Mouse (Mus musculus) forebrain, embryonic 12.5 days (tissue): ENCODE measurements around the gene M1ap. TPM values are rescaled to one million over a fixed set of nuclear protein-coding genes. Genes with fewer than 3 reads are reported as not detected.

Experiments
- ATAC-seq: fragments of 200-750 bp; cut with Nextera tagmentation; 2 replicates; pipeline ENCODE4 v1.8.0; 2017; ENCODE audit warnings: moderate TSS enrichment; ENCODE audit not compliant: low FRiP score
- H3K27ac ChIP-seq: fragments of 300-500 bp; sonication (generic); 2 replicates; pipeline ENCODE4 v1.5.1; 2016; ENCODE audit warnings: mild to moderate bottlenecking
- H3K27me3 ChIP-seq: fragments of 300-500 bp; sonication (generic); 2 replicates; pipeline ENCODE4 v1.6.1; 2016; ENCODE audit warnings: mild to moderate bottlenecking
- H3K36me3 ChIP-seq: fragments of 300-500 bp; sonication (generic); replicated peaks from 2 replicates; pipeline ENCODE4 v1.6.1; 2016; ENCODE audit warnings: mild to moderate bottlenecking
- H3K4me1 ChIP-seq: fragments of 300-500 bp; sonication (generic); 2 replicates; pipeline ENCODE4 v1.6.1; 2016
- H3K4me2 ChIP-seq: fragments of 300-500 bp; sonication (generic); 2 replicates; pipeline ENCODE4 v1.6.1; 2016; ENCODE audit warnings: mild to moderate bottlenecking, moderate library complexity
- H3K4me3 ChIP-seq: fragments of 300-500 bp; sonication (generic); replicated peaks from 2 replicates; pipeline ENCODE4 v1.5.1; 2016; ENCODE audit warnings: mild to moderate bottlenecking
- H3K9ac ChIP-seq: fragments of 300-500 bp; sonication (generic); 2 replicates; pipeline ENCODE4 v1.6.1; 2016; ENCODE audit warnings: mild to moderate bottlenecking
- H3K9me3 ChIP-seq: fragments of 300-500 bp; sonication (generic); 2 replicates; pipeline ENCODE4 v1.6.1; 2016
- WGBS: fragments of 180-500 bp; shearing (Covaris S2); methylation state at CpG from one replicate; pipeline ENCODE4 v1.1.7; 2016; 5-methylcytosine and 5-hydroxymethylcytosine counted together
- polyA plus RNA-seq: library from polyadenylated mRNA; unstranded; fragments of >200 nt; fragmentation: Nextera tagmentation; extraction: Ambion mirVana; gene quantifications from 2 replicates; pipeline ENCODE4 v1.2.1, GENCODE M21; 2016

M1ap gene
- polyA plus RNA-seq, 1 experiment from 2014 or later: not detected

- Histone ChIP-seq H3K4me3 (peak overlapping the region; percentile 97), H3K9ac (peak overlapping the region; percentile 93), H3K36me3 (peaks cover 35% of the 10 kb centered on the region), H3K9me3 (no peaks in the 10 kb centered on the region), H3K27me3 (no peaks in the 10 kb centered on the region), H3K4me2 (peak overlapping the region; percentile 91), H3K27ac (peak overlapping the region; percentile 83; the same call in 1 of the 2 replicates), H3K4me1 (peaks cover 27% of the 10 kb centered on the region)
- WGBS: 3% methylated on average over 26 of the region's 26 CpGs
- ATAC-seq: peak; percentile 1; the same call in 1 of the 2 replicates
Measured at GRCm38 (mm10) chr6:83053136-83053960, 106.6 kb downstream of the M1ap start.

GRCm38 (mm10) chr6:83054074-83054851 lies 107.6 kb downstream of the M1ap start, which contains the start of gene Aup1:
Gene Aup1 (plus strand): TSS chr6:83054521.
- WGBS: under 1% methylated on average over 60 of the region's 64 CpGs
- Histone ChIP-seq H3K9me3 (no peaks in the 10 kb centered on the region), H3K4me1 (peaks cover 27% of the 10 kb centered on the region), H3K27ac (peak within 1 kb of the TSS; percentile 83), H3K4me2 (peak within 1 kb of the TSS; percentile 91), H3K27me3 (no peaks in the 10 kb centered on the region), H3K36me3 (peaks cover 35% of the 10 kb centered on the region), H3K4me3 (peak within 1 kb of the TSS; percentile 97), H3K9ac (peak within 1 kb of the TSS; percentile 93)
- peak; percentile 96 for ATAC-seq

- H3K9me3 ChIP-seq: no peaks in the 10 kb centered on the region
- peak within 1 kb of the TSS; percentile 93 for H3K9ac ChIP-seq
- H3K4me2 ChIP-seq: peak within 1 kb of the TSS; percentile 91
- peak; percentile 41 for ATAC-seq
- peaks cover under 1% of the 10 kb centered on the region; the same call in 1 of the 2 replicates for H3K27me3 ChIP-seq
- peaks cover 27% of the 10 kb centered on the region for H3K4me1 ChIP-seq
- H3K4me3 ChIP-seq: peak within 1 kb of the TSS; percentile 97
- under 1% methylated on average over 50 of the region's 50 CpGs for WGBS
- H3K36me3 ChIP-seq: peaks cover 35% of the 10 kb centered on the region
- H3K27ac ChIP-seq: peak within 1 kb of the TSS; percentile 83
Measured at GRCm38 (mm10) chr6:83054871-83055431, 108.2 kb downstream of the M1ap start, which contains the start of gene Htra2. Gene Htra2 (minus strand): TSS chr6:83055273.

GRCm38 (mm10) chr6:83057790-83058189 lies 111.1 kb downstream of the M1ap start, which contains the start of gene Dqx1:
Gene Dqx1 (plus strand): TSS chr6:83057844.
- peaks cover 29% of the 10 kb centered on the region for H3K27me3 ChIP-seq
- H3K9me3 ChIP-seq: no peaks in the 10 kb centered on the region
- ATAC-seq: no peak
- no peak within 1 kb of the TSS for H3K27ac ChIP-seq
- H3K4me1 ChIP-seq: peaks cover 22% of the 10 kb centered on the region
- H3K36me3 ChIP-seq: peaks cover 20% of the 10 kb centered on the region
- H3K9ac ChIP-seq: no peak within 1 kb of the TSS
- H3K4me3 ChIP-seq: no peak within 1 kb of the TSS
- 52% methylated on average over 3 of the region's 3 CpGs for WGBS
- no peak within 1 kb of the TSS for H3K4me2 ChIP-seq

- no peaks in the 10 kb centered on the region for H3K9me3 ChIP-seq
- H3K27me3 ChIP-seq: peaks cover 38% of the 10 kb centered on the region
- H3K4me3 ChIP-seq: no peak overlapping the region
- H3K9ac ChIP-seq: no peak overlapping the region
- ATAC-seq: no peak
- no peak overlapping the region for H3K4me2 ChIP-seq
- H3K4me1 ChIP-seq: peaks cover 14% of the 10 kb centered on the region
- H3K27ac ChIP-seq: no peak overlapping the region
- WGBS: 80% methylated on average over 2 of the region's 2 CpGs
- H3K36me3 ChIP-seq: peaks cover 20% of the 10 kb centered on the region
Measured at GRCm38 (mm10) chr6:83058725-83059124, 112.0 kb downstream of the M1ap start.

- H3K4me1 ChIP-seq: peaks cover 20% of the 10 kb centered on the region
- no peak overlapping the region for H3K4me3 ChIP-seq
- H3K27ac ChIP-seq: no peak overlapping the region
- H3K9ac ChIP-seq: no peak overlapping the region
- H3K27me3 ChIP-seq: peaks cover 100% of the 10 kb centered on the region
- H3K9me3 ChIP-seq: no peaks in the 10 kb centered on the region
- WGBS: 34% methylated on average over 8 of the region's 8 CpGs
- H3K4me2 ChIP-seq: no peak overlapping the region
- no peak for ATAC-seq
- H3K36me3 ChIP-seq: no peaks in the 10 kb centered on the region
Measured at GRCm38 (mm10) chr6:83065995-83066394, 119.3 kb downstream of the M1ap start.

- Histone ChIP-seq H3K27me3 (peaks cover 100% of the 10 kb centered on the region), H3K36me3 (no peaks in the 10 kb centered on the region), H3K4me3 (no peak overlapping the region), H3K4me1 (peaks cover 24% of the 10 kb centered on the region), H3K9me3 (no peaks in the 10 kb centered on the region), H3K4me2 (no peak overlapping the region), H3K27ac (no peak overlapping the region), H3K9ac (no peak overlapping the region)
- WGBS: 19% methylated on average over 6 of the region's 6 CpGs
- no peak for ATAC-seq
Measured at GRCm38 (mm10) chr6:83066441-83066840, 119.7 kb downstream of the M1ap start.

- WGBS: 2% methylated on average over 8 of the region's 8 CpGs
- Histone ChIP-seq H3K9ac (no peak overlapping the region), H3K4me2 (no peak overlapping the region), H3K27me3 (peaks cover 100% of the 10 kb centered on the region), H3K27ac (no peak overlapping the region), H3K4me1 (peaks cover 26% of the 10 kb centered on the region), H3K4me3 (0 out of 2 replicates have a peak overlapping the region, but pooled peaks have one; percentile 19), H3K9me3 (no peaks in the 10 kb centered on the region), H3K36me3 (no peaks in the 10 kb centered on the region)
- ATAC-seq: no peak
Measured at GRCm38 (mm10) chr6:83068221-83068620, 121.5 kb downstream of the M1ap start.

- Histone ChIP-seq H3K4me3 (peak overlapping the region; percentile 31), H3K4me1 (peaks cover 26% of the 10 kb centered on the region), H3K9me3 (no peaks in the 10 kb centered on the region), H3K27ac (no peak overlapping the region), H3K36me3 (no peaks in the 10 kb centered on the region), H3K9ac (no peak overlapping the region), H3K4me2 (peak overlapping the region; percentile 31), H3K27me3 (peaks cover 100% of the 10 kb centered on the region)
- under 1% methylated on average over 77 of the region's 81 CpGs for WGBS
- no peak for ATAC-seq
Measured at GRCm38 (mm10) chr6:83068706-83069487, 122.2 kb downstream of the M1ap start.

GRCm38 (mm10) chr6:83069488-83070246 lies 123.0 kb downstream of the M1ap start:
- ATAC-seq: no peak
- Histone ChIP-seq H3K4me3 (peak overlapping the region; percentile 31), H3K9ac (no peak overlapping the region), H3K9me3 (no peaks in the 10 kb centered on the region), H3K36me3 (no peaks in the 10 kb centered on the region), H3K27ac (no peak overlapping the region), H3K4me2 (peak overlapping the region; percentile 39), H3K4me1 (peaks cover 26% of the 10 kb centered on the region), H3K27me3 (peaks cover 100% of the 10 kb centered on the region)
- WGBS: under 1% methylated on average over 43 of the region's 69 CpGs

- Histone ChIP-seq H3K4me2 (peak within 1 kb of the TSS; percentile 39), H3K4me1 (peaks cover 26% of the 10 kb centered on the region), H3K9ac (no peak within 1 kb of the TSS), H3K9me3 (no peaks in the 10 kb centered on the region), H3K27ac (no peak within 1 kb of the TSS), H3K4me3 (peak within 1 kb of the TSS; percentile 31), H3K36me3 (no peaks in the 10 kb centered on the region), H3K27me3 (peaks cover 100% of the 10 kb centered on the region)
- no peak for ATAC-seq
- WGBS: 1% methylated on average over 10 of the region's 10 CpGs
Measured at GRCm38 (mm10) chr6:83070247-83070310, 123.4 kb downstream of the M1ap start, which contains the start of gene Tlx2. Gene Tlx2 (minus strand): TSS chr6:83070293.
